Mouse (Mus musculus) gastrocnemius, adult 18-20 months (tissue): ENCODE measurements around the gene 2010003K11Rik. TPM values are rescaled to one million over a fixed set of nuclear protein-coding genes. Genes with fewer than 3 reads are reported as not detected.
A peak's percentile ranks its signal among the peaks of the same experiment; 100 is the strongest.

Experiments used
- DNase-seq: peaks from one replicate; pipeline ENCODE4 v3.0.0; 2021; ENCODE audit warnings: low spot score
- long read RNA-seq, 2 experiments: library from polyadenylated mRNA; stranded (forward); transcript quantifications; one replicate each; pipeline ENCODE4 v2.0.0; 2021
- total RNA-seq, 2 experiments: library from RNA; stranded (reverse); gene quantifications; 2 replicates each; pipeline ENCODE4 v1.2.3; 2021

2010003K11Rik gene
- not detected for total RNA-seq
- long read RNA-seq, experiment 1, result 0 reads
- long read RNA-seq, experiment 2, result 0 reads

DNA sequence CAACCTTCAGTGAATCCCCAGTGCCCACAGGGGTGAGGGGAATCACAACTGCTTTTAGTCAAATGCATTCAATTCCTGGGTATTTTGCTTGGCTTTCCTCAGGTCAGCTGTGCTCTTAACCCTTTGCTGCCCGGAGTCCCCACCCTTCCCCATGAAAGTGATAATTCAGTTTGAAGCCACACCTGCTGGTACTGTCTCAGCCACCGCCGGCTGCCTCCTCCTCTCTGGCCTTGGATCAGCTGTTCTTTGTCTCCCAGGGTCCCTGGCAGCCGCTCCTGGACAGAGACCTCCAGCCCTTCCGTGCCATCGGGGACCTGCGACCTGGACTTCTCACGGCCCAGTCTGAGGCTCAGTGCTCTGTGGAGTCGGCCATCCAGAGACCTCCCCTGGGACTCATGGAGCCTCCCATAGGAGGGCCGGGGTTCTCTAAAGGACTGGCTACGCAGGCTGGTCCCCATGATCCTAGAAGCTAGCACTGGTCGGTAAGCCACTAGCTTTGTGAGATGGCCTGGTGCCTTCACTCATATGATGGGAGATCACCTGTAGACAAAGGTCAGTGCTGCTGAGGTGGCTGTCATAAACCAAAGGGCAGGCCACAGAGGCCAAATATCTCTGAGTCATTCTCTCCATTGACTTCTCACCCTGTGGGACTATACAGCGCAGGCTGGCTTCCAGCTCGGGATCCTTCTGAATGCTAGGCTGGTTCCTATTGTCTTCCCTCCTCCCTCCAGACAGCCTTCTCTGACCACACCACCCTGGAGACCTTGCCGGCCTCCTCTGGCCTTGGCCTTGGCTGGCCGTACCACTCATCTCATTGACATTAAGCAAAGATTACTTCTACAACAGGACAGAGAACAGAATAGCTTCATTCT is at the start of gene 2010003K11Rik:
Gene 2010003K11Rik (minus strand): TSS at position 522 of the 872 bp plus-strand sequence.
- no peak for DNase-seq

DNA sequence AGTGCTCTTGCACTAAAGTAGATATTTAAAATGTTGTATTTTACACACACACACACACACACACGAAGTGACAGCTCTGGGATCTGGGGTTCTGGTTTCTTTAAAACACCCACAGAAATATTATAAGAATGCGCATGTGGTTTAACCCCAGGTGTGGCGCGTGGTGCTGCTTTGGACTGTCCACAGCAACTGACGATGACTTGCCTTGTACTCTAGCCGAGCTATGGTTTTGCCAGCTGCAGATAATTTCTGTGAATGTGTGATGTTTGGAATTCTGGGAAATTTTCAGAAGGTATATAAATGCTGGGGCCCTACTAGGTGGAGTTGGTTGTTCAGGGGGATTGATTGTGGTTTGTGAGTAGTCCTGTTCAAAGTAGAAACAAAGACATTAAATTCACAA is 49.4 kb upstream of the 2010003K11Rik start:
- DNase-seq, result no peak

DNA sequence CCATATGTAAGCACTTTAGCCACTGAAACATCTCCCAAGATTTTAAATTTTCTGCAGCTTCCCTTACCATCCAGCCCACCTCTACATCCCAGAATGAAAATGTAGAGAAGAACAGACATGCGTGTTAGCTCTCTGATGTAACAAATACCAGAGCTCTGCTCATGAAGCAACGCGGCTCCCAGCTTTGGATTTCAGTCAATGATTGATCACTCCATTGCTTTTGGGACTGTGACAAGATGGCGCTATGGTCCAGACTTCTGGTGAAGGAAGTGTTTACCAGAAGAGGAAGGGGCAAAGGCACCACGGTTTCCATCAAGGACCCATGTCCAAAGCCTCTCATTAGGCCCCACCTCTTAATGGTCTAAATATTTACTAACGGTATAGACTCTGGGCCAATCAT is 47.5 kb upstream of the 2010003K11Rik start:
- no peak for DNase-seq

DNA sequence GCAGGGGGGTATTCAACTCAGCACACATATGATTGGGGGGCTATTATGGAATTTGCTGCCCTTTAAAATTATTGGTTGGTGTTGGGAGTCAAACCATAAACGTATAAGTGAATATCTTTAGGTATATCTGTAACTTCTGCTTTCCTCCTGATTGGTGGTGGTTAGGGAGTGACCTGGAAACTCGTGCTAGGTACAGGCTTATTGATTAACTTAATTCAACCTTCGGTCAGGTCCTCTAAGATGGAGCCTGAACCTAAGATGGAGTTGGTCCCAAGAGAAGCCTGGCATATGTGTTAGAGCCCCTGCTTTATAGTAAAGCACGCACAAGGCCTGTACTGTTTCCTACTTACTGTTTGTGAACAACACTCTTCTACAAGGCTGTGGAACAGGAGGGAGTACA is 46.7 kb upstream of the 2010003K11Rik start:
- DNase-seq, result no peak

DNA sequence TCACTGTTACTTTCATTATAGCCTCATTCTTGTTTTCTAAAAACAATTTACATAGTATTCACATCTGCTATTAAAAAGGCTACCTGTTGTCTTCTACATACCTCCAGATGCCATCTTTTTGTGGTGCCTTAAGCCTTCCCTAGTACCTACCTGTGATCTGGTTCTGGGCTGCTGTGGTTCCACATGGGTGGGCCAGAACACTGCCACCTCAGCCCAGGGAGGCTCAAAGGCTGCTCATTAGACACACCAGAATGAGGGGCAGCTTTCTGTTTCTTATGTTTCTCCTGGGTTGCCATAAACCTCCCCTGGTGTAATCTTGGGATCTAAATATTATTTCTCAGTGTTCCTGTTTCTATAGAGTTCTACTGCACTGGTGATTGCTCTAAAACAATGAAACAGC is 43.7 kb upstream of the 2010003K11Rik start:
- DNase-seq, result no peak

DNA sequence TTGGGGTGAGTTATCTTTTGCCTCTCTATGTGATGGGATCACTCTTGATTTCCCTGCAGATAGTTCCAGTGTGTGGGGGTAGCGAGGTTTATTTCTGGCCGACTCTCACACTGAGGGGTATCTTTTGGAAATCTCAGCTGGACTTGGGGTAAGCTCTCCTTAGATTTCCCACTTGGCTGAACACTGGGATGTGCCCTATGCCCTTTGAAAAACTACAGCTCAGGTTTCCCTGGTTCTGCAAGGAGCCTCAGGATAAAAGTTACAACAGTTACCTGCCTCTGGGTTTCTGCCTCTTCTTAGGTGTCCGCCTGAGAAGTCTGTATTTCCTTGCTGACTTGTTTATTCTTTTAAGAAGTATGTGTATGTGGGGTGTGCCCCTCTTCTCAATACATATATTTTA is 42.6 kb upstream of the 2010003K11Rik start:
- DNase-seq, result peak; percentile 56

DNA sequence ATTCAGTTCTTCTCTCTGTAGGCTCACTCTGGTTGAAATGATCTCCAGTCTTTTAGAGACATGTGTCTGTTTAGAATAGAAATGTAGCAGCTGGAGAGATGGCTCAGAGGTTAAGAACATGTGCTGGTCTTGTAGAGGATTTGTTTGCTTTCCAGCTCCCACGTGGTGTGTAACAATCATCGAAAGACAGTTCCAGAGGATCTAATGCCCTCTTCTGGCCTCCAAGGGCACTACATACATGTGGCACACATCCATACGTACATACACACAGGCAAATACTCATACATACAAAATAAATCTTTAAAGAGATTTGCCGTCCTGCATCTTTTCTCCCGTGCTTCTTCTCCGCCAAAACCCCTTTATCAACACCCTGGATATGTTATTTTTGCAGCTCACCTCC is 41.9 kb upstream of the 2010003K11Rik start:
- no peak for DNase-seq

DNA sequence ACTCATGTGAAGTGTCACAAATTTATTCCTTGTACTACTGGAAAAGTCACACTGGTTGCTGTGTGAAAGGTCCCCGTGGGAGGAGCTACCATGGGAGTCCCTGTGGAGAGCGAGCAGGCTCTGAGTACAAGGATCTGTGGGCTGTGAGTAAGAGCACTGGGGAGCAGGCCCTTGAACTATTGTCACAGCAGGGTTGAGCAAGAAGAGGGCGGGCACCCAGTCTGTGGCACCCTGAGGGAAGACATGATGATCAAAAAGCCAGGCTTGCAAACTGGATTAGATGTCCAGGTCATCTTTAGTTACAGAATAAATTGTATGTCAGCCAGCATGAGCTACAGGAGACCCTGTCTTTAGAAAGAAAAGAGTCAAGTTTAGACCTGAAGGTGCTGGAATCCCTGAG is 38.2 kb upstream of the 2010003K11Rik start:
- no peak for DNase-seq

DNA sequence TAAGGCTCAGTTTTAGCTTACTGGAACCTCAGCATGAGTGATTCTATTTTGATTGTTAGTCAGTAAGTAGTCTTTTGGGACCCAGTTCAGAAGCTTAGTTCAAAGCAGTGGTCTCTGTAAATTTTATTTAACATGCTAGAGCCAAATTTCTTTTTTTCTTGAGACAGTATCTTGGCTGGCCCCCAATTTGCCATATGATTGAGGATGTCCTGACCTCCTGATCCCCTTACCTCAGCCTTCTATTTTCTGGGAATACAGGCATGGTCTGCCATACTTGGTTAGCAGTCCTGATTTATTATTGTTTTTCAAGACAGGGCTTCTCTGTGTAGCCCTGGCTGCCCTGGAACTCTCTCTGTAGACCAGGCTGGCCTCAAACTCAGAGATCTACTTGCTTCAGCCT is 37.5 kb upstream of the 2010003K11Rik start:
- no peak for DNase-seq

DNA sequence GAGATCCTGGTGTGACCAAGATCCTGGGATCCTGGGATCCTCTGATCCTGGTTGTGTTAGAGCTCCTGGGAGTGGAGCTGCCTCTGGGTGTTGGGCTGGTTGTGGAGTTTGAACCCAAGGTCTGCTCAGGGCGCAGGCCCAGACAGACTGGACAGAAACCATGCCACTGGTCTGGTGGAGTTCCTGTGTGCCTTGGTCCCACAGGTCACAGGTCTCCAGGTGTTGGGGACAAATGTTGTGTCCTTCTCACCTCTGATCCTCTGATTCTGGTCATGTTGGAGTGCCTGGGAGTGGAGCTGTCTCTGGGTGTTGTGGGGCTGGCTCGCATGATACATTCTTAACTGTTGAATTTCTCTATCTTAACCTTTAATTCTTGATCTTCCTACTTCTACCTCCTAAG is 36.3 kb upstream of the 2010003K11Rik start:
- no peak for DNase-seq

DNA sequence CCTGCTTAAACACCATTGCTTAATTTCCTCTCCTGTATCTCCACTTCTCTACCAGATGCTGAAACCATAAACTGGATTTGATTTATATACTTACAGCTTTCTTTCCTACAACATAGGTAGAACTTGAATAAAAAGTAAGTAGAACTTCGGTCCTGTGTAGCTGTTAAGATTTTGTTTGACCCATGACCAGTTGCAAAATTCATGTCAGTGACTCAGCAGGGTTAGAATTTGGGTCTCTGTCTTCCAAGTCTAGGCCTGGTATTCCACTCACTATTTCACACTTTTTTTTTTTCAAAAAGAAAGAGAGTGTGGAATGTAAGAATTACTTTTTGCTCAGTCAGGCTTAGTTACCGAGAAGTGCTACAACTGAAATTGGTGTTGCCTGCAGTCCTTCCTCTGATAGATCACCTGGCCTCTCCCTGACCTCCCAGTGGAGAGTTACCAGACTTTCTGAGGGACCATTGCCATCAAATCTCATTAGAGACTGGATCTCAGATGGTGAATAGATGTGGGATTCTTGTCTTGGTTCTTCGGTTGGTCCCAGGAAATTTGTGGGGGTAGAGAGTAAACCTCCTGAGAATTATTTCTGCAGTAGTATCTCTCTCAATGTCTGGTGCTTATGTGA is 23.2 kb upstream of the 2010003K11Rik start:
- no peak for DNase-seq

DNA sequence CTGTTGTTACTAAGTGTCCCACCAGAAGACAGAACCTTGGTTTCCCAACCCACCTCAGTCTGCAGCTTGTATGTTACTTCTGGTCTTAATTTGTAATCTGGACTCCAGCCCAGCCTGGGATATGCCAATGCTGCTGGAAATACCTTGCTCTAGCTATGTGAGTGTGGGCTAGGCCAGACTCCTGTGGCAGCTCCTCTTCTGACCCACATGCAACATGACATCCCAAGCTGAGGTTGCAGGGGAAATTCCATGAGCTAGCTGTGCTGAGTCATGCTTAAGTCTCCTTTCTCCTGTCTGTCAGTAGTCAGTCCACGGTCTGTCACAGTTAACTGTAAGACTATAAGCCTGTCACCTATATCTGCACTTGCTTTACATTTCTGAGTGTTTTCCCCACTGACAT is 19.1 kb upstream of the 2010003K11Rik start:
- peak; percentile 64 for DNase-seq

DNA sequence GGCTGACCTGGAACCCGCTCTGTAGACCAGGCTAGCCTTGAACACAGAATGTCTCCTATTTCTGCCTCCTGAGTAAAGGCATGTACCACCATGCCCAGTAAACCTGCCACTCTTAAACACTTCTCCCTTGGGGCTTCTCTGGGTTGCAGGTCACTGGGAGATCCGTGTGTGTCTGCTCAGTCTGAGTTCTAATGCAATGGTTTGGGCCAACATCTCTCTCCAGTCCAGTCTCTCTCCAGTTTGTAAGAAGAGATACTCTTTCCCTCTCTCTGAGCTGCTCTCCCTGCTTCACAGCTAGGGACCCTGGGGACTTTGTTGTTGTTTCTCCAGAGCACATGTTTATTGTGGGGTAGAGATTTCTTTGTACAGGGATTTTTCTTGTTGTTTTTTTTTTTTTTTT is 17.9 kb upstream of the 2010003K11Rik start:
- no peak for DNase-seq

DNA sequence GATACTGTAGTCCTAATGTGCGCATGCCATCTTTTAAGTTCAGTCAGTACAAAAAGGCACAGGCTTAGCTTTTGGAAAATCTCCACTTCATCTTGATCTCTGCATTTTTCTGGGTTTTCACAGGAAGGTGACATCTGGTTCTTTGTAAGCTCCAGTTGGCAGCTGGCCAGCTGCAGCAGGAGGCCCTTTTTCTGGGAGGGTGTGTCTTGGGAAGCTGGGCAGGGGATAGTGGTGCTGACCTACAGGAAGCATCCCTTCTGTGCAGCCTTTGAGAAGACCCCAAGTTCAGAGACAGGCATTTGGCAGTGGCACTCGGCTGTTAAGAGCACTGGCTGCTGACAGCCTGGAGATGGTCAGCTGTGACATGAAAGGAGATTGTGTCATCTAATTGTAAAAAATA is 17.4 kb upstream of the 2010003K11Rik start:
- no peak for DNase-seq

DNA sequence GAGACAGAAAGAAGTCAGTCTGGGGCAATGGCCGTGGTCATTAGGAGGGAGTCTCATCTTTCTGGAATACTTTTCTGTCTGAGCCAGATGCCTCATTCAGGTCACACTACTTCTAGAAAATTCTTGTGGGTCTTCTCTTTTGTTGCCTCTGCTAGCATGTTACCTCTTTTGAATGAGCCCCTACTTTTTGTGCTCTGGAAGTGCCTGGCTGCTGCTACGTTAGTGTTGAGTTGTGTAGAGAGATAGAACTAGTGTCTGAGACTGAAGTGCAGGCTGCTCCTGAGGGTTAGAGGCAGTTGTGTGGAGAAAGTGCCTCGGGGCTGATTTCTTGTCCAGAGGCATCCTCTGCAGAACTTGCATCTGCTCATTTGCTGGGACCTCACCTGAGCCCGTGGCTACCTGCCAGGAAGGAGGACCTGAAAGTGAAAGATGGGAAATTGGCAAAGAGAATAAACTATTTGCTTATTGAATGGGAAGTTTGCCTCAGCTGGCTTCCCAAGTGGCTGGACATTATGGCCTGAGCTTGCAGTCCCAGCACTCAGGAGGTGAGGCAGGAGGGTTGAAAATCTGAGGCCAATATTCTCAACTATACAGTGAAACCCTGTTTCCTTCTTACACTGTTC is 15.0 kb upstream of the 2010003K11Rik start:
- DNase-seq, result no peak

DNA sequence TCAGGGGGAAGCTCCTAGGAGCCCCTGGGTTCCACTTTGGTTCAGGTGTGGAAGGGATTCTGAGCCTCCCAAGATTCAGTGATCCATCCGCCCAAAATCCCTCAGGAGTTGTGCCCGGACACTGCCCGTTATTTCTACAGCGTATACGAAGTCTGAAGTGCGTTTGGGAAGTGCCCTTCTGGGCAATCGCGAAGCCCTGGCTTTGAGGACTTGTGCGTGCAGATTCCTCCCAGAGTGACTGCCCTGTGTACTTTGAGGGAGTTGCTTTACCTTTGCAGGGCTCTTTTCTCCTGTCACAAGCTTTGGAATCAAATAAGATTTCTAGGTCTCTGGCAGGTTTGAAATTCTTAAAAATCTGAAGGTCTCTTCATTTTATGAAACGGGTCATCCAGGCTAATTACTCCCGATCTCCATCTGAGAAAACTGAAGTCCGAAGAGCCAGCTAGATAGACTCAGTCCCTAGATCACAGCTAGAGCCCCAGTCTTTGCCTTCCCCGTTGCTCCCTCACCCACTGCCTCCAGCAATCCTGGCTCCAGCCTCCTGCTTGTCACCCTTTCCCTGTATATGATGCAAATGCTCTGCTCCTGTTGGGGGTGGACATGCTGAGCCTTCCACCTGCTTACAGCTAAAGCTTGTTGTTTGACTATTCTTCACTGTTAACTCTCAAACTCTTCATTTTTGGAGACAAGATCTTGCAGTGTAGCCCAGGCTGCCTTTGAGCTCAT is 12.9 kb upstream of the 2010003K11Rik start:
- DNase-seq, result no peak

DNA sequence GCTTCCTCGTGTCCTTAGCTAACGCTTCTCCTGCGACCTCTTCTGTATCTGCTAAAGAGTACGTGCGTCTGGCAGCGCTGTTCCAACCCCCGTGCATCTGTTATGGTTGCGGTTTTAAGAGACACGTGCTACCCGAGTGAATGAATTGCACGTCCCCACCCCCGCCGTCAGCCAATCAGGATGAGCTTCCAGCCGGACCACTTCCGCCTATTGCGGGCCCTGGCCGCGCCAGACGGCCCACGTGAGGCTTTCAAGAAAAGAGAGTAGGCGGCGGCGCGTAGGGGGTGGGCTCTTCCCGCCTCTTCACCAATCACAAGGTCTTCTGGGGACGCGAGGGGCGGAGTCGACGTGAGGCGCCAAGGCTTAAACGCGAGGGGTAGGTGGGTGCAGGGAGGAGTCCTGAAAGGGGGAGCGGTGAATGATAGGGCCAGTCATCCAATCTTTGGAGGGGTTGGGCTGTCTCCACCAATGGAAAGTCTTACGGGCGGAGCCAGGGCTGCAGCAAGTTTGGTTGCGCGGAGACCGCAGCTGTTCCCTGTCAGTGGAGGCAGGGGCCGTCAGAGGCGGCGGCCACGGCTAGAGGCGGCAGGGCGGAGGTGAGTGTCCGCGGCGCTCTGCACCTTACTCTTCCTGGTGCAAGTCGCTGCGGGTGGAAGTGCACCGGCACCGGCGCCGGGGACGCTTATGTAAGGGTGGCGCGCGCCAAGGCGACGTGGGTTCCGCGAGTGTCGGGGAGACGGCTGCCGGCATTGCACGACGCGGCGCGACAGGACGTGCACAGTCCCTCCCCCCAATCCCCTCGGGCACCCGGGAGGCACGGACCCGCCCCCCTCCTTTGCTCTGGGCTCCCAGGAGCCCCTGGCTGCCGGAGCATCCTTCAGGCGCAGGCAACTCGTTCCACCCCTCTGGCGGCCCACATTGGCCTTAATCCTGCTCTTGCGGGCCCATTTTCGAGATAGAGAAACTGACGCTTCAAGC is 11.9 kb upstream of the 2010003K11Rik start, which contains the start of gene Pcx:
Gene Pcx (plus strand): TSS at position 487 of the 978 bp plus-strand sequence.
- DNase-seq, result peak; percentile 99

DNA sequence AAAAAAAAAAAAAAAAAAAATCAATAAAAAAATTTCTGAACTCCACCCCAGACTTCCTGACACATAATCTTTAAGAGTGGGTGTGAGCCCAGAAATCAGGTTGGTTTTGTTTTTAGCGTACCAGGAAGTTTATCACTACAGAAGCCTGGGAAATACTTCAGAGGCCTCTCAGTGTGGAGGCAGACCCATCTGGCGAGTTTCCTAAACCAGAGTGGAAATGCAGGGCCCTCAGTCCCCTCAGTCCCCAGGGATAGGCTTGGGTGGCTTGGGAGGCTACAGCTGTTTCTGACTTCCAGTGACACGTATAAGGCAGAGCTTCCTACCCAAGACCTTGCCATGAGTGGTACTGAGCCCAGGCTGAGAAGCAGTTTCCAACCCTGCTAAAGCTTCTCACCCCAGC is 9.4 kb upstream of the 2010003K11Rik start:
- DNase-seq, result no peak

DNA sequence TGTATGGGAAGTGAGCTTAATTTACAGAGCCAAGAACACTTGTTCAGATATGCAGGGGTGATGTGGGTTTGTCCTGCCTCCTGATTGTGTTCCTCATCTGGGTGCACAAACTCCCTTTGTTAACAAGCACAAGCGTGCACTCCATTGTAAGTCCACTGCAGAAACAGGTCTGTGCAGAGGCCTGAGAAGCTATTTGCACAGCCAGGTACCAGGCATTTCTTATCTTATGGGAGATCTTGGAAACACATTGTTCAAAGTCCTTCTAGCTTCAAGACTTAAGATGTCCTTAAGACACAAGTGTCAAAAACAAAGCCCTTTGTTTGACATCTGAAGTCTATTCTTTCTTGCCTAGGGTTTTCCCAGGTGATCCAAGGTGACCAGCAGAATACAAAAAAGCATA is 6.4 kb upstream of the 2010003K11Rik start:
- no peak for DNase-seq

DNA sequence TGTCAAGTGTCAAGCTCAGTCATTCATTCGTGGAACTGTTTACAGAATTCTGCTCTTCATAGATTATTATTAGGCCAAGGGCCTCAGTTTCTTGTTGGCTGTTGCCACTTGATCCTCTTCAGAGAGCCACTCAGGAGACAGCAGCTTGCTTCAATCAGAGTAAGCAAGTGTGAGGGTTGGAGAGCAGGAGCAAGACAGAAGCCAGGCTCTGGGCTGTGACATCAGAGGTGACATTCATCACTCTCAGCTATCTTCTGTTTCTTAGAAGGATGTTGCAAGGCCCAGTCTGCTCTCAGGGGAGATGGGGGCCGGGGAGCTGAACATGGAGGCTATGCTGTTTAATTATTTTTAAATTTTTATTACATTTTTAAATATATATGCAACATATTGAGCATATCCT is 4.3 kb upstream of the 2010003K11Rik start:
- no peak for DNase-seq
